Mouse (Mus musculus): ENCODE results near the gene Krt33a. TPM values are rescaled to one million over a fixed set of nuclear protein-coding genes. Genes with fewer than 3 reads are reported as not detected.

Gene Krt33a
- total RNA-seq (2014; rRNA removed) (not detected in 2 replicates), polyA plus RNA-seq (2015; fragmentation: Nextera tagmentation; extraction: Ambion mirVana) (not detected in 2 replicates)

DNA sequence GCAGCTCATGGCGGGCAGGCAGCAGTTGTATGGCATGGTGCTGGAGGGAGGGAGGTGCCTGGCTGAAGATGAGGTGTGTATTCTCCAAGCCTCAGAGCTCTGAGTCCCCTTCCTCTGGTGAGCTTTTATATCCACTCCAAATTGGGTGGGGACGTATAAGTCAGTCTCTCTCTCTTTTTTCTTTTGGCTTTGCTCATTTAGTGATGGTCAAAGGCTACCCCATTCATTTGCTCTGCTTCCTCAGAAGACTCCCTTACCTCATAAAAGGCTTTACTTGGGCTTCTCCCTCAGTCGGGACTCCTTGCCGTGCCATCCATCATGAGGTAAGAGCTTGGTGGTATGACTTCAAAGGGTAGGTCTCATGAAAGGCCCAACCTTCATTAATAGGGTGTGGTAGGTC lies at the start of gene Krt33a:
Gene Krt33a (minus strand): TSS at position 101 of the 400 bp plus-strand sequence.
- ATAC-seq (ENCODE audit: low FRiP score): no peak
- 94% methylated on average over 4 of the region's 4 CpGs for WGBS

DNA sequence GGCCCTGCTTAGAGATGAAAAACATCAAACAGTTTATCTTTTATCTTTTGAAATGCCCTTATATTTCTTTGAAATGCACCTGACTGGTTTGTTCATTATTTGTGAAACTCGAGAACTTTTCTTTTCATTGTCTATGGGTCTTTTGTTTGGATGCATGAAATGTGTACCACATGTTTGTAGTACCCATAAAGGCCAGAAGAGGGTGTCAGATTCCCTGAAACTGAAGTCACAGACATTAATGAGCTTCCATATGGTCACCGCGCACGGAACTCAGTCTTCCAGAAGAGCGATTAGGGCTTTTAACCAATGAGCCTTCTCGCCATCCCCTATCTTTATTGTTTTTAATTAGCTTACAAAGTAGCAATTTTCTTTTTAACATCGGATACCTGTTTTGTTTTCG lies 42.9 kb upstream of the Krt33a start:
- no peak overlapping the region for H3K9ac ChIP-seq (replicated peaks; ENCODE audit: low read length, poor library complexity, severe bottlenecking)
- no peak overlapping the region for H3K4me3 ChIP-seq (ENCODE audit: low read depth, low read length)
- H3K27me3 ChIP-seq (ENCODE audit: insufficient read depth, low read length): no peaks in the 10 kb centered on the region
- 79% methylated on average over 8 of the region's 8 CpGs for WGBS
- no peak overlapping the region for H3K4me2 ChIP-seq (ENCODE audit: low read depth, low read length, poor library complexity, severe bottlenecking)
- no peaks in the 10 kb centered on the region for H3K9me3 ChIP-seq (ENCODE audit: low read length)
- ATAC-seq (ENCODE audit: low FRiP score): no peak
- no peak overlapping the region for H3K27ac ChIP-seq (ENCODE audit: low read depth, low read length)
- H3K4me1 ChIP-seq (ENCODE audit: insufficient read depth, low read length): no peaks in the 10 kb centered on the region
- TF ChIP-seq CTCF (IDR thresholded peaks at IDR 0.05): peak; percentile 39
- peak; percentile 33 for DNase-seq (ENCODE audit: low spot score)
- H3K36me3 ChIP-seq (ENCODE audit: insufficient read depth, low read length): no peaks in the 10 kb centered on the region

More for the DNA sequence above, at the start of gene Krt33a:
- no peak for TF ChIP-seq CTCF (IDR thresholded peaks at IDR 0.05)
- no peak for DNase-seq (ENCODE audit: low spot score)
- Histone ChIP-seq H3K4me3 (ENCODE audit: low read depth, low read length) (no peak within 1 kb of the TSS), H3K4me2 (ENCODE audit: low read depth, low read length, poor library complexity, severe bottlenecking) (no peak within 1 kb of the TSS), H3K4me1 (ENCODE audit: insufficient read depth, low read length) (no peaks in the 10 kb centered on the region), H3K27me3 (ENCODE audit: insufficient read depth, low read length) (no peaks in the 10 kb centered on the region), H3K9me3 (ENCODE audit: low read length) (no peaks in the 10 kb centered on the region), H3K27ac (ENCODE audit: low read depth, low read length) (no peak within 1 kb of the TSS), H3K36me3 (ENCODE audit: insufficient read depth, low read length) (no peaks in the 10 kb centered on the region), H3K9ac (replicated peaks; ENCODE audit: low read length, poor library complexity, severe bottlenecking) (no peak within 1 kb of the TSS)

DNA sequence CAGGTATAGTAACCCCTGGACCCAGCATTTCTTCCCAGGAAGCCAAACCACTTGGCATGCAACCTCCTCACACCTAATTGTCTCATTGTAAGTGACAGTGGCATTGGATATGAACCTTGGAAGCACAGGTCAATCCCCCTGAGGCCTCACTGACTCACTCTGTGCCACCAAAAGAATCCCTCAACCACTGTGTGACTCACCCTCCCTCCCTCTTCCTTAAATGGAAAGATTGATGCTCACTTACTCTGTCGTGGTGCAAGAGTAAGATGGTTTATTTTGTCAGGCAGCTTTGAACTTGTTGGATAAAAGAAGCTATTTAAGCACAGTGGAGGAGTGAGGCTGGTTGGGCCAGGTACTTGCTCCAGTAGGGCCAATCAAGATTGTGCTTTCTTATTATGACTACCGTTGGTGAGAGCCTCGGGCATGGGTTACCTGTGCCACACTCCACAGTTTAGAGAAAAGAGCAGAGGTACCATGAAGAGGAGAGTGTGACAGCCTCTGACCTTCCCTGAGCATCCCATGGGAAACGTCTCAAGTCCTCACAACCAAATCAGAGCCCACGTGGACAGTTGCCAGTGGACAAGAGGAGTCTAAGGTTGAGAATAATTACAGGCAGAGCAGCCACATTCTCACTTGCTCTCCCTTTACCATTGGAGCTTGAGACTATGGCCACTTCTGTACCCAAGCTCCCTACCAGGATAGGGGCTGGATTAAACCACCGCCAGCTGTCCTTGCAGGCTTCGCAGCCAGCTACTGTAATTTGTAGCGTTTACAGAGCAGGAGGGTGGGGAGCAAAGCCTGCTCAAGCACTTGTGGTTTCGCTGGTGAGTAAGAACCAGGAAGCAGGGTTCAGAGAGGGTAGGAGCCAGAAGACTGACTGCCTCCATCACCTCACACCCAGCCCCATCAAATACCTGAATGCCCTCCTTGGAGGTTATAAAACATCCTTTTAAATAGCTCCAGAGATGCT lies 40.0 kb upstream of the Krt33a start:
- no peaks in the 10 kb centered on the region for H3K36me3 ChIP-seq (ENCODE audit: insufficient read depth, low read length)
- no peak for DNase-seq (ENCODE audit: low spot score)
- H3K4me1 ChIP-seq (ENCODE audit: insufficient read depth, low read length): no peaks in the 10 kb centered on the region
- H3K9me3 ChIP-seq (ENCODE audit: low read length): no peaks in the 10 kb centered on the region
- H3K4me2 ChIP-seq (ENCODE audit: low read depth, low read length, poor library complexity, severe bottlenecking): no peak overlapping the region
- 76% methylated on average over 9 of the region's 9 CpGs for WGBS
- H3K4me3 ChIP-seq (ENCODE audit: low read depth, low read length): no peak overlapping the region
- H3K27me3 ChIP-seq (ENCODE audit: insufficient read depth, low read length): no peaks in the 10 kb centered on the region
- H3K9ac ChIP-seq (replicated peaks; ENCODE audit: low read length, poor library complexity, severe bottlenecking): no peak overlapping the region
- no peak for ATAC-seq (ENCODE audit: low FRiP score)
- no peak overlapping the region for H3K27ac ChIP-seq (ENCODE audit: low read depth, low read length)
- no peak for TF ChIP-seq CTCF (IDR thresholded peaks at IDR 0.05)

GRCm38 (mm10) chr11:100050451-100050850 lies 34.4 kb upstream of the Krt33a start, which contains the start of gene Krt31:
Gene Krt31, minus strand, starts transcription at chr11:100050551.
- Histone ChIP-seq H3K36me3 (ENCODE audit: insufficient read depth, low read length) (no peaks in the 10 kb centered on the region), H3K4me1 (ENCODE audit: insufficient read depth, low read length) (no peaks in the 10 kb centered on the region), H3K4me2 (ENCODE audit: low read depth, low read length, poor library complexity, severe bottlenecking) (no peak within 1 kb of the TSS), H3K27me3 (ENCODE audit: insufficient read depth, low read length) (no peaks in the 10 kb centered on the region), H3K4me3 (ENCODE audit: low read depth, low read length) (no peak within 1 kb of the TSS), H3K9ac (replicated peaks; ENCODE audit: low read length, poor library complexity, severe bottlenecking) (no peak within 1 kb of the TSS), H3K9me3 (ENCODE audit: low read length) (no peaks in the 10 kb centered on the region), H3K27ac (ENCODE audit: low read depth, low read length) (no peak within 1 kb of the TSS)
- DNase-seq (ENCODE audit: low spot score): no peak
- no peak for ATAC-seq (ENCODE audit: low FRiP score)
- no peak for TF ChIP-seq CTCF (IDR thresholded peaks at IDR 0.05)
- WGBS: 84% methylated on average over 3 of the region's 3 CpGs

DNA sequence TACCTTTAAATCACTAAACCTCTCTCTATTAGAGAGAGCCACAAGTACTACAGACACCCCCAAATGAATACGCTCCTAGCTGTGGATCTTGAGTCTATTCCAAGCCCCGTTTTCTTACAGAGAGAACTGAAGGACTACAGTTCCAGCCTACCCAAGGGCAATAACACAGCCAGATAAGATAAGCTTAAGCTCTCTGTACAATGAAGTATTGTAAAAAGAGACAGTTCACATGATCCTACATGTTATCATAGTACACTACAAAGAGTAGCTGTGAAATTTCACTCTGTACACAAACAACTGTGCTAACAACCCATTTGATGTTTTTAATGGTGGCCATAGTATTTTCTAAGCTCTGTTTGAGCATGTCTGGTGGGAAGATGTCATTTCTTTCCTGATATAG lies 31.2 kb upstream of the Krt33a start:
- Histone ChIP-seq H3K4me3 (ENCODE audit: low read depth, low read length) (no peak overlapping the region), H3K4me1 (ENCODE audit: insufficient read depth, low read length) (no peaks in the 10 kb centered on the region), H3K27me3 (ENCODE audit: insufficient read depth, low read length) (no peaks in the 10 kb centered on the region), H3K27ac (ENCODE audit: low read depth, low read length) (no peak overlapping the region), H3K9ac (replicated peaks; ENCODE audit: low read length, poor library complexity, severe bottlenecking) (no peak overlapping the region), H3K36me3 (ENCODE audit: insufficient read depth, low read length) (no peaks in the 10 kb centered on the region), H3K9me3 (ENCODE audit: low read length) (no peaks in the 10 kb centered on the region), H3K4me2 (ENCODE audit: low read depth, low read length, poor library complexity, severe bottlenecking) (no peak overlapping the region)
- 84% methylated on average over 2 of the region's 2 CpGs for WGBS
- no peak for DNase-seq (ENCODE audit: low spot score)
- no peak for ATAC-seq (ENCODE audit: low FRiP score)
- no peak for TF ChIP-seq CTCF (IDR thresholded peaks at IDR 0.05)

DNA sequence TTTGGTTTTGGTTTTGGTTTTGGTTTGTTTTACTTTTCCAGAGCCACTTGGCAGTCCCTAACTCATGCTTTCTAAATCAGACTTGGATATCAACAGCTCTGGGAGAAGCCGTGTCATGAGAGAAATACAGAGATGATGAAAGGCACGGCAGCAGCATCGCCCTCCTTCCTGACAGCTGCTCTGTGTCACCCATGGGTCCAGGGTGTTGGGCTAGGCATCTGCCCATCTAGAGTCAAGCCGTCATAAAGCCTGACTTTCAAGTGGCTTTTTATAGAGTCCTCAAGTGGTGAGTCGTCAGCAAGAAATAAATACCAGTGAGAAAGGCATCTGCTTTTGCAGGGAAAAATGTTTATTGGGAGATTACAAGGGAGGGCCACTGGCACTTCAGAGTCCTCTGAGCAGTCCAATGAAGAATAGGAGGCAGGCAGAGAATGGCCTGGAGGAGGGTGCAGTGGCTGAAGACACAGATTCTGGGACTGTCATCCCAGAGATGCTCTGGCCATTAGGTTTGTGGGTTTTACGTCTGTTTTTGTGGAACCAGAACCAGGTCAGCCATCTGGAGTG lies 30.4 kb upstream of the Krt33a start:
- TF ChIP-seq CTCF (IDR thresholded peaks at IDR 0.05): no peak
- no peak for ATAC-seq (ENCODE audit: low FRiP score)
- no peaks in the 10 kb centered on the region for H3K4me1 ChIP-seq (ENCODE audit: insufficient read depth, low read length)
- WGBS: 86% methylated on average over 6 of the region's 6 CpGs
- no peak overlapping the region for H3K4me2 ChIP-seq (ENCODE audit: low read depth, low read length, poor library complexity, severe bottlenecking)
- H3K4me3 ChIP-seq (ENCODE audit: low read depth, low read length): no peak overlapping the region
- no peaks in the 10 kb centered on the region for H3K36me3 ChIP-seq (ENCODE audit: insufficient read depth, low read length)
- H3K9ac ChIP-seq (replicated peaks; ENCODE audit: low read length, poor library complexity, severe bottlenecking): no peak overlapping the region
- H3K9me3 ChIP-seq (ENCODE audit: low read length): no peaks in the 10 kb centered on the region
- DNase-seq (ENCODE audit: low spot score): no peak
- H3K27ac ChIP-seq (ENCODE audit: low read depth, low read length): no peak overlapping the region
- no peaks in the 10 kb centered on the region for H3K27me3 ChIP-seq (ENCODE audit: insufficient read depth, low read length)

All from midbrain, postnatal 0 days (tissue).